Mouse (Mus musculus) telencephalon, adult 2 months (tissue): ENCODE results near the gene Tnrc6a.

Experiments used
- DNase-seq: peaks from one replicate; pipeline ENCODE4 v3.0.0-alpha.2; 2011; ENCODE audit warnings: low read depth, low spot score

Tnrc6a gene

GRCm38 (mm10) chr7:123235449-123235848, 111.8 kb downstream of the Tnrc6a start:
- DNase-seq: no peak

- DNase-seq: peak; percentile 16
These were observed 114.9 kb downstream of the Tnrc6a start for GRCm38 (mm10) chr7:123238621-123239020.

- DNase-seq: no peak
These were observed 116.4 kb downstream of the Tnrc6a start for GRCm38 (mm10) chr7:123240064-123240463.

GRCm38 (mm10) chr7:123242241-123242640, 118.6 kb downstream of the Tnrc6a start:
- DNase-seq: no peak

- DNase-seq: no peak
These were observed 121.1 kb downstream of the Tnrc6a start for GRCm38 (mm10) chr7:123244833-123245232.
